22 mouse cellular contexts compared by ENCODE assay signal in the genomic region with DNA sequence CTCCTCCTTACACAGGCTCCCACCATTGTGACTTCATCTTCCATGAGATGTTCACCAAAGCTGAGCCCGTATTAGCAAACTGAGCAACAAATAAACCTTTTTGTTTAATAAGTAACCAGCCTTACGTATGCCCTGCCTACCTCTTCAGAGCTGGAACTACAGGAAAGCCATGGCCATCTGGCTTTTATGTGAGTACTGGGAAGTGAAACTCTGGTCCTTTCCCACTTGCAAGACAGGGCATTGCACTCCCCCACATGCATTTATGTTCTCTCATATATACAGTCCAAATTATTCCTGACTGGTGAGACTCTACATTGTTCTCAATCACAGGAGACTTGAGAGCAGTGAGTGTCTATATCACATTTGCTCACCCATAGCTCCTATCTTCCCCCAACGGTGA. TPM values are rescaled to one million over a fixed set of nuclear protein-coding genes. Genes with fewer than 3 reads are reported as not detected.
"Had no signal": no experiment of that assay in that cellular context is flagged by ENCODE, and none has a peak within 500 bp of the region (broad histone marks: within the 10 kb centered on the region; RNA-seq: fewer than 3 reads in every experiment).

No protein-coding gene starts in this region.

- H3K36me3 ChIP-seq: limb, embryonic 12.5 days; limb, embryonic 15.5 days; lung, embryonic 15.5 days; midbrain, embryonic 12.5 days; midbrain, embryonic 15.5 days; neural tube, embryonic 13.5 days; stomach, embryonic 15.5 days had no signal

- H3K4me1 ChIP-seq: lung, embryonic 15.5 days; midbrain, embryonic 12.5 days; midbrain, embryonic 15.5 days; stomach, embryonic 15.5 days had no signal

- DNase-seq: kidney, adult 2 months; kidney, postnatal 25 days; left cerebral cortex, postnatal 4 days; liver, postnatal 0 days; lung, postnatal 10 days; lung, postnatal 36 days; retina, postnatal 1 day; right cerebral cortex, postnatal 25 days; thymus, adult 2 months; thymus, postnatal 14 days; thymus, postnatal 4 days had no signal

- H3K9ac ChIP-seq: limb, embryonic 12.5 days; limb, embryonic 15.5 days; liver, embryonic 14.5 days; liver, postnatal 0 days; lung, embryonic 15.5 days; midbrain, embryonic 12.5 days; midbrain, embryonic 15.5 days; neural tube, embryonic 13.5 days; stomach, embryonic 15.5 days had no signal

- H3K27ac ChIP-seq: kidney, postnatal 0 days; limb, embryonic 12.5 days; limb, embryonic 15.5 days; liver, embryonic 14.5 days; lung, embryonic 15.5 days; midbrain, embryonic 12.5 days; midbrain, embryonic 15.5 days; neural tube, embryonic 13.5 days; stomach, embryonic 15.5 days had no signal

- H3K27me3 ChIP-seq: limb, embryonic 12.5 days; limb, embryonic 15.5 days; lung, embryonic 15.5 days; midbrain, embryonic 12.5 days; midbrain, embryonic 15.5 days; neural tube, embryonic 13.5 days; stomach, embryonic 15.5 days had no signal

- H3K4me3 ChIP-seq: limb, embryonic 12.5 days; limb, embryonic 15.5 days; lung, embryonic 15.5 days; midbrain, embryonic 12.5 days; midbrain, embryonic 15.5 days; myocyte; neural tube, embryonic 13.5 days; stomach, embryonic 15.5 days had no signal

- ATAC-seq: intestine, postnatal 0 days; liver, postnatal 0 days; midbrain, embryonic 15.5 days had no signal

RNA-seq across cellular contexts. Expression of gene Kctd12, which starts 52.9 kb away (rescaled TPM):
- polyA plus RNA-seq: myocyte had no signal
